Mouse (Mus musculus) CH12.LX (cell line): ENCODE results near the gene Stpg1. TPM values are rescaled to one million over a fixed set of nuclear protein-coding genes. Genes with fewer than 3 reads are reported as not detected.

ENCODE experiments used
- DNase-seq: peaks from one replicate; pipeline ENCODE4 v3.0.0-alpha.2; 2013; ENCODE audit errors: extremely low read depth
- H3K27ac ChIP-seq: 2 replicates; pipeline ENCODE4 v1.5.1; 2012; ENCODE audit warnings: low read depth, mild to moderate bottlenecking, control low read depth, moderate library complexity; ENCODE audit not compliant: insufficient read depth
- H3K27me3 ChIP-seq: replicated peaks from 2 replicates; pipeline ENCODE3; 2012; ENCODE audit warnings: inconsistent platforms
- H3K36me3 ChIP-seq, 2 experiments: replicated peaks in 1 of 2; 2 replicates each; pipeline versions ENCODE3 to v1.6.1; 2012; ENCODE audit warnings: inconsistent platforms in 1 of 2, low read length in 1 of 2, mild to moderate bottlenecking in 1 of 2, mixed read lengths in 1 of 2, moderate library complexity in 1 of 2; ENCODE audit not compliant: control insufficient read depth in 1 of 2, insufficient read depth in 1 of 2
- H3K4me1 ChIP-seq, 2 experiments: 2 replicates each; pipeline ENCODE4 v1.6.1; 2012; ENCODE audit warnings: inconsistent platforms in 1 of 2, moderate library complexity in 1 of 2; ENCODE audit not compliant: insufficient read depth in 2 of 2, control insufficient read depth in 1 of 2
- H3K4me2 ChIP-seq: 2 replicates; pipeline ENCODE4 v1.6.1; 2012; ENCODE audit warnings: low read depth, mild to moderate bottlenecking, control low read depth; ENCODE audit not compliant: poor library complexity, insufficient read depth, severe bottlenecking
- H3K4me3 ChIP-seq, 3 experiments: fragments of 150-350 bp in 1 of 3; sonication (generic) in 1 of 3; replicated peaks in 1 of 3; 2 replicates each; pipeline versions ENCODE3 to v1.5.1; 2011 to 2012; ENCODE audit warnings: low read depth in 2 of 3, low read length in 2 of 3, mild to moderate bottlenecking in 2 of 3, moderate library complexity in 2 of 3, control low read depth in 1 of 3, improper control_type of control experiment in 1 of 3, inconsistent platforms in 1 of 3, mixed read lengths in 1 of 3; ENCODE audit not compliant: poor library complexity in 1 of 3
- H3K79me2 ChIP-seq: replicated peaks from 2 replicates; pipeline ENCODE4 v1.6.1; 2012; ENCODE audit warnings: mild to moderate bottlenecking, moderate library complexity; ENCODE audit not compliant: control insufficient read depth, poor library complexity, insufficient read depth, severe bottlenecking; ENCODE audit errors: extremely low read depth
- H3K9ac ChIP-seq: 2 replicates; pipeline ENCODE4 v1.6.1; 2012; ENCODE audit warnings: low read depth, mild to moderate bottlenecking, control low read depth, moderate library complexity; ENCODE audit not compliant: insufficient read depth
- H3K9me3 ChIP-seq: replicated peaks from 2 replicates; pipeline ENCODE3; 2012; ENCODE audit warnings: low read length, inconsistent platforms, mixed read lengths
- BHLHE40 ChIP-seq: IDR thresholded peaks from 2 replicates; pipeline ENCODE4 v1.6.1; 2011; ENCODE audit warnings: mild to moderate bottlenecking, low read depth, low read length, improper control_type of control experiment
- CHD1 ChIP-seq: IDR thresholded peaks from 2 replicates; pipeline ENCODE4 v1.6.1; 2012; ENCODE audit warnings: low read depth, low read length, improper control_type of control experiment, inconsistent platforms
- CHD2 ChIP-seq: IDR thresholded peaks from 2 replicates; pipeline ENCODE4 v1.6.1; 2011; ENCODE audit warnings: low read length, improper control_type of control experiment
- CTCF ChIP-seq, 2 experiments: IDR thresholded peaks in 1 of 2; conservative IDR thresholded peaks in 1 of 2; 2 replicates each; pipeline ENCODE4 v1.5.1; 2011 to 2012; ENCODE audit warnings: low read depth in 2 of 2, low read length in 2 of 2, improper control_type of control experiment in 1 of 2, inconsistent platforms in 1 of 2, mild to moderate bottlenecking in 1 of 2, moderate library complexity in 1 of 2
- E2F4 ChIP-seq: IDR thresholded peaks from 2 replicates; pipeline ENCODE4 v1.6.1; 2011; ENCODE audit warnings: low read depth, low read length, improper control_type of control experiment; ENCODE audit not compliant: insufficient replicate concordance
- ELF1 ChIP-seq: IDR thresholded peaks from 2 replicates; pipeline ENCODE4 v1.6.1; 2014; ENCODE audit warnings: low read depth, mild to moderate bottlenecking, inconsistent platforms, low read length, improper control_type of control experiment
- GABPA ChIP-seq: IDR thresholded peaks from 2 replicates; pipeline ENCODE4 v1.6.1; 2012; ENCODE audit warnings: low read depth, low read length, improper control_type of control experiment, inconsistent platforms; ENCODE audit not compliant: insufficient replicate concordance
- HCFC1 ChIP-seq: IDR thresholded peaks from 2 replicates; pipeline ENCODE4 v1.6.1; 2012; ENCODE audit warnings: low read depth, mild to moderate bottlenecking, inconsistent platforms, low read length, improper control_type of control experiment
- JUND ChIP-seq: conservative IDR thresholded peaks from 2 replicates; pipeline ENCODE4 v1.6.1; 2011; ENCODE audit warnings: low read depth, low read length, improper control_type of control experiment
- KAT2A ChIP-seq: IDR thresholded peaks from 2 replicates; pipeline ENCODE4 v1.6.1; 2012; ENCODE audit warnings: low read length, improper control_type of control experiment, inconsistent platforms; ENCODE audit not compliant: insufficient replicate concordance
- MAFK ChIP-seq: IDR thresholded peaks from 2 replicates; pipeline ENCODE4 v1.6.1; 2011; ENCODE audit warnings: low read length, improper control_type of control experiment; ENCODE audit not compliant: insufficient replicate concordance
- MXI1 ChIP-seq: IDR thresholded peaks from 2 replicates; pipeline ENCODE4 v1.6.1; 2011; ENCODE audit warnings: mild to moderate bottlenecking, low read depth, low read length, improper control_type of control experiment
- MYC ChIP-seq: IDR thresholded peaks from 2 replicates; pipeline ENCODE4 v1.6.1; 2011; ENCODE audit warnings: low read depth, mild to moderate bottlenecking, improper control_type of control experiment, low read length
- NRF1 ChIP-seq: IDR thresholded peaks from 2 replicates; pipeline ENCODE4 v1.6.1; 2014; ENCODE audit warnings: low read depth, mild to moderate bottlenecking, inconsistent platforms, low read length, improper control_type of control experiment, moderate library complexity
- POLR2A ChIP-seq: IDR thresholded peaks from 2 replicates; pipeline ENCODE4 v1.6.1; 2011; ENCODE audit warnings: low read depth, mild to moderate bottlenecking, improper control_type of control experiment, low read length
- POLR2AphosphoS2 ChIP-seq: IDR thresholded peaks from 2 replicates; pipeline ENCODE4 v1.6.1; 2011; ENCODE audit warnings: low read depth, low read length, improper control_type of control experiment
- RAD21 ChIP-seq: IDR thresholded peaks from 2 replicates; pipeline ENCODE4 v1.6.1; 2011; ENCODE audit warnings: low read depth, mild to moderate bottlenecking, low read length, improper control_type of control experiment, moderate library complexity
- SMC3 ChIP-seq: IDR thresholded peaks from 2 replicates; pipeline ENCODE4 v1.6.1; 2011; ENCODE audit warnings: low read depth, low read length, improper control_type of control experiment
- TBP ChIP-seq: conservative IDR thresholded peaks from 2 replicates; pipeline ENCODE4 v1.6.1; 2011; ENCODE audit warnings: low read depth, low read length, improper control_type of control experiment
- TCF12 ChIP-seq: IDR thresholded peaks from 2 replicates; pipeline ENCODE4 v1.6.1; 2014; ENCODE audit warnings: low read depth, mild to moderate bottlenecking, inconsistent platforms, low read length, improper control_type of control experiment
- USF2 ChIP-seq: conservative IDR thresholded peaks from 2 replicates; pipeline ENCODE4 v1.6.1; 2011; ENCODE audit warnings: low read depth, low read length, improper control_type of control experiment
- ZC3H11A ChIP-seq: IDR thresholded peaks from 2 replicates; pipeline ENCODE4 v1.6.1; 2012; ENCODE audit warnings: low read depth, mild to moderate bottlenecking, inconsistent platforms, low read length, improper control_type of control experiment
- ZKSCAN1 ChIP-seq: IDR thresholded peaks from 2 replicates; pipeline ENCODE4 v1.6.1; 2012; ENCODE audit warnings: low read depth, inconsistent platforms, low read length, improper control_type of control experiment, borderline replicate concordance
- ZMIZ1 ChIP-seq: IDR thresholded peaks from 2 replicates; pipeline ENCODE4 v1.6.1; 2012; ENCODE audit warnings: low read depth, mild to moderate bottlenecking, inconsistent platforms, low read length, improper control_type of control experiment
- dilution Hi-C: fragments of 300-500 bp; cut with MboI; formaldehyde crosslinking; loops from 2 replicates; pipeline ENCODE4 v1.14.3; 2020; ENCODE audit warnings: low sequenced_read_pairs; ENCODE audit not compliant: extremely low pct_unique_long_range_greater_than_20kb, extremely low pct_ligation_motif_present
- in situ Hi-C: fragments of 300-500 bp; cut with MboI; formaldehyde crosslinking; loops from 3 replicates; pipeline ENCODE4 v1.14.3; 2019; ENCODE audit warnings: low sequenced_read_pairs, low pct_ligation_motif_present, low pct_unique_long_range_greater_than_20kb, mixed read lengths
- polyA plus RNA-seq: library from polyadenylated mRNA; unstranded; fragments of >175 nt; gene quantifications from 2 replicates; pipeline ENCODE4 v1.2.1, GENCODE M21; 2012; ENCODE audit warnings: low read depth; ENCODE audit not compliant: insufficient read length
- total RNA-seq, 2 experiments: library from RNA; depleted of rRNA; stranded (reverse); fragments of 300-350 nt in 1 of 2; fragments of >200 nt in 1 of 2; gene quantifications; 2 replicates each; pipeline ENCODE4 v1.2.3; 2012 to 2014

The Stpg1 gene
- total and polyA plus RNA-seq, 3 experiments, result not detected

- H3K9ac ChIP-seq, result no peak overlapping the region
- peaks cover 3% of the 10 kb centered on the region for H3K9me3 ChIP-seq
- H3K4me3 ChIP-seq, result no peak overlapping the region
- dilution Hi-C loops, result no loop called here
- no peak for DNase-seq
- no peak overlapping the region for H3K4me2 ChIP-seq
- H3K27ac ChIP-seq, result no peak overlapping the region
- no peaks in the 10 kb centered on the region for H3K4me1 ChIP-seq
- TF ChIP-seq HCFC1, result no peak
- TF ChIP-seq ZC3H11A, result no peak
- TF ChIP-seq USF2, result no peak
- TF ChIP-seq POLR2AphosphoS2, result no peak
- TF ChIP-seq MXI1, result no peak
- no peak for TF ChIP-seq ZMIZ1
- no peak for TF ChIP-seq JUND
- TF ChIP-seq POLR2A, result no peak
- TF ChIP-seq SMC3, result no peak
- no peak for TF ChIP-seq CTCF (conservative IDR thresholded peaks at IDR 0.05 in 1 of 2, IDR thresholded peaks at IDR 0.05 in 1 of 2; ENCODE audit: low read depth in 2 of 2, low read length in 2 of 2)
- no peak for TF ChIP-seq MAFK
- no peak for TF ChIP-seq BHLHE40
- TF ChIP-seq MYC, result no peak
- TF ChIP-seq TBP, result no peak
- peaks cover 89% of the 10 kb centered on the region for H3K27me3 ChIP-seq
- H3K36me3 ChIP-seq, result no peaks in the 10 kb centered on the region
- no peaks in the 10 kb centered on the region for H3K79me2 ChIP-seq
- in situ Hi-C loops, result no loop called here
Observed at GRCm38 (mm10) chr4:135579695-135580094, 85.1 kb downstream of the Stpg1 start.

GRCm38 (mm10) chr4:135581222-135581910, 86.8 kb downstream of the Stpg1 start:
- TF ChIP-seq CHD1 (no peak), E2F4 (no peak), GABPA (no peak), POLR2AphosphoS2 (no peak), HCFC1 (no peak), RAD21 (no peak), MYC (no peak), CTCF (conservative IDR thresholded peaks at IDR 0.05 in 1 of 2, IDR thresholded peaks at IDR 0.05 in 1 of 2; ENCODE audit: low read depth in 2 of 2, low read length in 2 of 2) (no peak), ZKSCAN1 (no peak), MXI1 (no peak), TCF12 (no peak), CHD2 (no peak), JUND (no peak), NRF1 (no peak), MAFK (no peak), ELF1 (no peak), KAT2A (no peak)
- Histone ChIP-seq H3K27me3 (peaks cover 89% of the 10 kb centered on the region), H3K9ac (no peak overlapping the region), H3K4me2 (no peak overlapping the region), H3K9me3 (peaks cover 3% of the 10 kb centered on the region), H3K36me3 (no peaks in the 10 kb centered on the region), H3K4me3 (no peak overlapping the region), H3K4me1 (no peaks in the 10 kb centered on the region), H3K27ac (no peak overlapping the region), H3K79me2 (no peaks in the 10 kb centered on the region)
- dilution Hi-C loops, result no loop called here
- in situ Hi-C loops, result no loop called here
- DNase-seq, result no peak
